Mouse (Mus musculus) cerebellum, adult 2 months (tissue): Measurements from ENCODE around the gene Clk2.

Source experiments
- CTCF ChIP-seq: fragments of 200-500 bp; IDR thresholded peaks from 2 replicates; pipeline ENCODE4 v1.5.1; 2011; ENCODE audit warnings: low read depth, mild to moderate bottlenecking, control low read depth, low read length, moderate library complexity, borderline replicate concordance; ENCODE audit not compliant: insufficient read depth
- POLR2A ChIP-seq: fragments of 200-500 bp; IDR thresholded peaks from 2 replicates; pipeline ENCODE4 v1.6.1; 2011; ENCODE audit warnings: low read length, control low read depth, borderline replicate concordance; ENCODE audit not compliant: insufficient read depth

DNA sequence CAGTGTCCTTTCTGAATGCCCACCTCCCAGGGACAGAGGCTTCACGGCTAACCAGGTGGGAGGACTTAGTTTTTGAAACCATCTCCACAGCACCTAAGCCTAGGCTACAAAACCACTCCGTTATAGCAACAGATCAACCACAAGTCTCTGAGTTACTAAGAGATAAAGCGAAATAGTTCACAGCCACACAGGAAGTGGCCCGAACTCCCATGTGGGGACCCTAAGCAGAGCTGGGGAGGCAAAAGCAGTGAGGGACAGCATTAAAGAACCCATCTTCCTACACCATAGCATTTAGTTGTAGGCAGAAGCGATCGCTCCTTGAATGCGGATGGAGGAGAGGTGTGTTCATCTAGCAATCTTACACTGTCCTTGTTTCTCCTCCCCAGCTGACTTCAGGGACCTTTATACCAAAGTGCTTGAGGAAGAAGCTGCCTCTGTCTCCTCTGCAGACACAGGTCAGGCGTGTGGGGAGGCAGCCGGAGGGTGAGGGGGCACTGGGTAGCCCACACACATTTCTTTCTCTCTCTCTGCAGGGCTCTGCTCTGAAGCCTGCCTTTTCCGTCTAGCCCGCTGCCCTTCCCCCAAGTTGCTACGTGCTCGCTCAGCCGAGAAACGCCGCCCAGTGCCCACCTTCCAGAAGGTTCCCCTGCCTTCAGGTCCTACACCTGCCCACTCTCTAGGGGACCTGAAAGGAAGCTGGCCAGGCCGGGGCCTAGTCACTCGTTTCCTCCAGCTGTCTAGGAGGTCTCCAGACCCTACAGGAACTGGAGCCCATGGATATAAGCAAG is 23.3 kb downstream of the Clk2 start:
- no peak for TF ChIP-seq CTCF
- TF ChIP-seq POLR2A = no peak
